Mouse (Mus musculus) heart, postnatal 4 days (tissue): ENCODE data around the gene Svbp. TPM values are rescaled to one million over a fixed set of nuclear protein-coding genes. Genes with fewer than 3 reads are reported as not detected.

Source experiments
- DNase-seq: peaks from one replicate; pipeline ENCODE4 v3.0.0; 2021
- total RNA-seq, 2 experiments: library from RNA; stranded (reverse); gene quantifications; 2 replicates each; pipeline ENCODE4 v1.2.3; 2021

The Svbp gene
- total RNA-seq, 2 experiments from 2014 or later, result 42.8 to 43.2 TPM

DNA sequence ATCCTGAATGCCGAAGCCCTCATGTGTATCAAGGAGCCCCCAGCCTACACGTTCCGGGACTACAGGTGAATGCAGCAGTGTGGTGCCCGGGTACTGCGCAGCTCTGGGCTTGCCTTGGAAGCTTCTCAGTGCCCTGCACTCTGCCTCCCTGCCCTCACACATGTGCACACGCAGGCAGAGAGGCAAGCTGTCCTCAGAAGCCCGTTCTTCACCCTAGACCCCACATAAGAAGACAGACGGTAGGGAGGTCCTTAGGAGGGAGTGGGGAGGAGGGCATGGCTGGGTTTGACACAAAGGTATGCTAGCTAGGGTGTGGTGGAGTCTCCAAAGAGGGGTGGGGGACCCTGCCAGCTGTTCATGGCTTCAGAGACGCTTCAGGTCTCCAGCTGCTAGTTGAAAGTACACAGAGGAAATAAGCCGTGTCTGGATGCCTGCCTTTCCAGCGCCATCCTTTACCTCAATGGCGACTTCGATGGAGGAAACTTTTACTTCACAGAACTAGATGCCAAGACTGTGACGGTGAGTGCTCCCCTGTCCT, 51.7 kb downstream of the Svbp start:
- DNase-seq, result no peak

DNA sequence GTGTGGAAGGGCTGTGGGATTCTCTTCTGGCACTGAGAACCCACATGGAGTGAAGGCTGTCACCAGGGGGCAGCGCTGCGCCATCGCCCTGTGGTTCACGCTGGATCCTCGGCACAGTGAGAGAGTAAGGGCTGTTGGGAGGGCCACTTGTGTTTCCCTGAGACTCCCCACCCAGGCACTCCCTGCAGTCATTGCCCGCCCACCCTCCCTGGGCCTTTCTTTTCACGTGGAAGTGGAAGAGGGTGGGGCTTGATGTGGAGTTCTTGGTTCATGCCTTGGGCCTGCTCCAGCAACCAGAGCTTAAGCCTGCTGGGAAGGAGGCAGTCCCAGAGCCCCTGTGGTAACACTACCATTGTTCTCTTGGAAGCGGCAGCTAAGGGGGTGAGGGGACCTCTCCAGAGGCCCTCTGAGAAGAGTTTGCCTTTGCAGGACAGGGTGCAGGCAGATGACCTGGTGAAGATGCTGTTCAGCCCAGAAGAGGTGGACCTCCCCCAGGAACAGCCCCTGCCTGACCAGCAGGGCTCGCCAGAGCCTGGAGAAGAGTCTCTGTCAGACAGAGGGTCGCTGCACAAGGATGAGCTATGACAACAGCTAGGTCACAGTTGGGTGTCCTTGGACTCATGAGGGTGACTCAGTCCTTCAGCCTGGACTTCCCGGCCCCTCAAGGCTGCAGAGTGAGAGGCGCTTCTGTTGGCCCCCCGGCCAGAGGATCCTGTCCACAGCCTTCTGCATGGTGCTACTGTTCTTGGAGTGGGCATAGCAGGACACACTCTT, 52.5 kb downstream of the Svbp start:
- DNase-seq, result peak; percentile 88

DNA sequence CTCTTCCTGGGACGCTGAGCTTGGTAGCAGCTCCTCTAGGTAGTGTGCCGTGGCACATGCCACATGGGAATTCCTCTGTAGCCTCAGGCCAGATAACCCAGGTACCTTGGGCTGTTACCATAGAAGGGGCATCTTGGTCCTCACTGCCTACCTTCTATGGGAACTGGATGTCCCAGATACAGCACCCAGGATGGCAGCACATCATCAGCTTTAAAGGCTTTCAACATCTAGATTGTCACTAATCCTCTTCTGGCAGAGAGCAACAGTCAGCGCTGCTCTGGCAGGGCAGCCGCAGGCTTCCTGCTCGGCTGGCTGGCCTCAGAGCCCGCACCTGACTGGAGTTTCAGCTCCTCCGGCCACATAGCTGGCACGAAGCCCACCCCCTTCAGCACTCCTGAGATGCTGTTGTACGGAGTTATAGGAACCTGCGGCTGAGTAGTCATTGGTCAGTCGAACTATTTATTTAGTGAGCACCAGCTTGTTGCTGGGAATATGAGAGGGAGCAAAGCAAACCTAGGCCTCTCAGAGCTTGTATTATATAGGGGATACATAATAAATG, 53.4 kb downstream of the Svbp start:
- peak; percentile 33 for DNase-seq

Other genes starting within 250 kb of the Svbp start
- not detected for gene Lao1, start 233.7 kb upstream of the Svbp start, total RNA-seq
- gene Slc2a1, start 86.6 kb upstream of the Svbp start, total RNA-seq, result 10 to 100 TPM; 15.2 to 16.2 TPM
- 10 to 100 TPM; 13.2 to 17.7 TPM for gene Zfp691, start 21.1 kb upstream of the Svbp start, total RNA-seq
- gene Ermap, start 5.3 kb upstream of the Svbp start, total RNA-seq, result under 1 TPM; 0.21 to 0.32 TPM
- gene Tmem269, start 22.9 kb downstream of the Svbp start, total RNA-seq, result not detected
- gene AU022252, start 37.4 kb downstream of the Svbp start, total RNA-seq, result 10 to 100 TPM; 19.9 to 21.0 TPM
- gene P3h1, start 37.6 kb downstream of the Svbp start, total RNA-seq, result 10 to 100 TPM; 25.1 to 27.2 TPM
- 1 to 10 TPM in 1 of 2 experiments, under 1 TPM in 1; 0.17 to 1.2 TPM for gene Cldn19, start 60.1 kb downstream of the Svbp start, total RNA-seq
- gene Ybx1, start 99.3 kb downstream of the Svbp start, total RNA-seq, result 100 to 1,000 TPM; 784 to 817 TPM
- 10 to 100 TPM; 18.4 to 23.0 TPM for gene Ppih, start 125.2 kb downstream of the Svbp start, total RNA-seq
- gene Ccdc30, start 220.2 kb downstream of the Svbp start, total RNA-seq, result 1 to 10 TPM in 1 of 2 experiments, under 1 TPM in 1; 0.99 to 1.4 TPM
- gene Ppcs, start 227.1 kb downstream of the Svbp start, total RNA-seq, result 10 to 100 TPM; 12.2 to 12.4 TPM
- not detected for gene Zmynd12, start 227.5 kb downstream of the Svbp start, total RNA-seq